Mouse (Mus musculus) myocyte (in vitro differentiated cells): Measurements from ENCODE around the gene Shroom1. TPM values are rescaled to one million over a fixed set of nuclear protein-coding genes. Genes with fewer than 3 reads are reported as not detected.

Experiments
- H3K27me3 ChIP-seq: one replicate; pipeline ENCODE4 v1.6.1; 2011; ENCODE audit not compliant: control insufficient read depth, insufficient read depth, insufficient read length
- H3K36me3 ChIP-seq: one replicate; pipeline ENCODE4 v1.6.1; 2011; ENCODE audit not compliant: control insufficient read depth, insufficient read depth
- H3K4me2 ChIP-seq: one replicate; pipeline ENCODE4 v1.6.1; 2011; ENCODE audit warnings: low read depth, control low read depth
- H3K4me3 ChIP-seq: one replicate; pipeline ENCODE4 v1.5.1; 2011; ENCODE audit warnings: mild to moderate bottlenecking, control low read depth, moderate library complexity
- H3K79me2 ChIP-seq: one replicate; pipeline ENCODE4 v1.6.1; 2011; ENCODE audit not compliant: control insufficient read depth, insufficient read depth
- H3ac ChIP-seq: one replicate; pipeline ENCODE4 v1.6.1; 2011; ENCODE audit not compliant: control insufficient read depth, insufficient read length
- CEBPB ChIP-seq: IDR thresholded peaks from 2 replicates; pipeline ENCODE4 v1.6.1; 2011; ENCODE audit warnings: mild to moderate bottlenecking, moderate library complexity; ENCODE audit not compliant: poor library complexity, insufficient read depth, severe bottlenecking
- E2F4 ChIP-seq: IDR thresholded peaks from one replicate; pipeline ENCODE4 v1.6.1; 2011; ENCODE audit warnings: mild to moderate bottlenecking, control low read depth, moderate library complexity; ENCODE audit not compliant: insufficient read depth
- MAX ChIP-seq: IDR thresholded peaks from one replicate; pipeline ENCODE4 v1.6.1; 2011; ENCODE audit warnings: low read depth, mild to moderate bottlenecking, control low read depth
- MYOD1 ChIP-seq, 3 experiments: IDR thresholded peaks; one replicate each; pipeline ENCODE4 v1.6.1; 2011; ENCODE audit warnings: control low read depth in 2 of 3, low read depth in 2 of 3, mild to moderate bottlenecking in 2 of 3, moderate library complexity in 1 of 3; ENCODE audit not compliant: insufficient read length in 2 of 3, control insufficient read depth in 1 of 3
- MYOG ChIP-seq, 3 experiments: IDR thresholded peaks; one replicate each; pipeline ENCODE4 v1.6.1; 2011; ENCODE audit warnings: control low read depth in 2 of 3, low read depth in 2 of 3, mild to moderate bottlenecking in 2 of 3; ENCODE audit not compliant: insufficient read length in 2 of 3, control insufficient read depth in 1 of 3, insufficient read depth in 1 of 3
- POLR2A ChIP-seq: IDR thresholded peaks from one replicate; pipeline ENCODE4 v1.6.1; 2011; ENCODE audit warnings: low read depth, mild to moderate bottlenecking, control low read depth, moderate library complexity; ENCODE audit not compliant: insufficient read length
- POLR2AphosphoS2 ChIP-seq: IDR thresholded peaks from one replicate; pipeline ENCODE4 v1.6.1; 2011; ENCODE audit warnings: low read depth, control low read depth; ENCODE audit not compliant: insufficient read length
- REST ChIP-seq: IDR thresholded peaks from one replicate; pipeline ENCODE4 v1.6.1; 2011; ENCODE audit warnings: mild to moderate bottlenecking, control low read depth, moderate library complexity; ENCODE audit not compliant: insufficient read depth, insufficient read length
- SRF ChIP-seq: IDR thresholded peaks from one replicate; pipeline ENCODE4 v1.6.1; 2011; ENCODE audit warnings: low read depth; ENCODE audit not compliant: control insufficient read depth, insufficient read length
- TCF12 ChIP-seq: IDR thresholded peaks from one replicate; pipeline ENCODE4 v1.6.1; 2011; ENCODE audit warnings: mild to moderate bottlenecking, control low read depth; ENCODE audit not compliant: poor library complexity, insufficient read depth, severe bottlenecking
- TCF3 ChIP-seq: IDR thresholded peaks from one replicate; pipeline ENCODE4 v1.6.1; 2011; ENCODE audit warnings: low read depth, control low read depth; ENCODE audit not compliant: insufficient read length
- USF1 ChIP-seq: IDR thresholded peaks from one replicate; pipeline ENCODE4 v1.6.1; 2011; ENCODE audit warnings: low read depth, mild to moderate bottlenecking, control low read depth, moderate library complexity
- polyA plus RNA-seq: library from polyadenylated mRNA; unstranded; fragments of >200 nt; fragmentation: generic; extraction: Trizol; gene quantifications from one replicate; pipeline ENCODE4 v1.2.1, GENCODE M21; 2012; ENCODE audit warnings: missing spikeins

The Shroom1 gene
- polyA plus RNA-seq, 1 experiment, result 0.88 TPM

DNA sequence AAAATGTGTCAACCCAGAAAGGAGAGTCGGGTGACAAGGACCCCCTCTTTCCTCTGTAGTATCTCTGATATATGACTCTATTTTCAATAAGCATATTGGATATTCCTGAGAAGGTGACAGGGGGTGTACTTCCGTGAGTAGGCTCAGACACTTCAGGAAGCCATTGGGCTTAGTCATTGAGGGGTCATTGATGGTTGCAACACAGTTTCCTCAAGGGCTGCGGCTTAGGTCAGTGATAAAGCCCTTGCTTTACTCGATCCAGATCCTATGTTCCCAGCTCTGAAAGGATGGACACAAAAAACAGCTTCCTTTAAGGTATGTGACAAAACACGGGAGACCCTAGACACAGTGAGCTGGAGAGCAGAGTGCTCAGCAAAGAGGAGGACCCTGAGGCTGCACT, 46.7 kb downstream of the Shroom1 start:
- Histone ChIP-seq H3ac (no peak overlapping the region), H3K79me2 (no peaks in the 10 kb centered on the region), H3K4me2 (no peak overlapping the region), H3K4me3 (no peak overlapping the region), H3K36me3 (no peaks in the 10 kb centered on the region), H3K27me3 (no peaks in the 10 kb centered on the region)
- no peak for TF ChIP-seq USF1
- no peak for TF ChIP-seq POLR2A
- no peak for TF ChIP-seq SRF
- TF ChIP-seq E2F4, result no peak
- TF ChIP-seq MYOD1 (IDR thresholded peaks at IDR 0.05; ENCODE audit: control insufficient read depth in 1 of 3, insufficient read length in 2 of 3, low read depth in 2 of 3), result no peak
- no peak for TF ChIP-seq CEBPB
- no peak for TF ChIP-seq POLR2AphosphoS2
- TF ChIP-seq MYOG (IDR thresholded peaks at IDR 0.05; ENCODE audit: control insufficient read depth in 1 of 3, insufficient read depth in 1 of 3, insufficient read length in 2 of 3, low read depth in 2 of 3), result no peak
- TF ChIP-seq TCF12, result no peak
- no peak for TF ChIP-seq MAX

DNA sequence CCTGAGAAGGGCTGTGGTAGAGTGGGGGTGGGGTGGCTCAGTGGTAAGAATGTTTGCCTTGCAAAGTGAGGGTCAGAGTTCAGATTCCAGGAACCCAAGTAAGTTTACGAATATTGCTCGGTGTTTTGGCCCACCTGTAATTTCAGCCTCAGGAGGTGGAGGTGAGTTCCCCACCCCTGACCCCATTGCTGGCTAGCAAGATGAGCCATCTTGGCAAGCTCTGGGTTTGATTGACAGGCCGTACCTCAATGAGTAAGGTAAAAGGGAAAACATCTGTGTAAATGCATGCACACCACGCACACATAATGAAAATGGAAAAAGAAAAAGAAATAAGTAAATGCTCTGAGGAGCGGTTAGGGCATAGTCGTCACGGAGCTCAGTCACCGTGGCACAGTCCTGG, 47.4 kb downstream of the Shroom1 start:
- no peaks in the 10 kb centered on the region for H3K79me2 ChIP-seq
- no peak overlapping the region for H3K4me3 ChIP-seq
- no peak overlapping the region for H3K4me2 ChIP-seq
- H3K27me3 ChIP-seq, result no peaks in the 10 kb centered on the region
- TF ChIP-seq SRF (no peak), USF1 (no peak), POLR2A (no peak), TCF12 (no peak), MYOD1 (IDR thresholded peaks at IDR 0.05; ENCODE audit: control insufficient read depth in 1 of 3, insufficient read length in 2 of 3, low read depth in 2 of 3) (no peak), MAX (no peak), MYOG (IDR thresholded peaks at IDR 0.05; ENCODE audit: control insufficient read depth in 1 of 3, insufficient read depth in 1 of 3, insufficient read length in 2 of 3, low read depth in 2 of 3) (no peak)
- no peaks in the 10 kb centered on the region for H3K36me3 ChIP-seq
- no peak overlapping the region for H3ac ChIP-seq

DNA sequence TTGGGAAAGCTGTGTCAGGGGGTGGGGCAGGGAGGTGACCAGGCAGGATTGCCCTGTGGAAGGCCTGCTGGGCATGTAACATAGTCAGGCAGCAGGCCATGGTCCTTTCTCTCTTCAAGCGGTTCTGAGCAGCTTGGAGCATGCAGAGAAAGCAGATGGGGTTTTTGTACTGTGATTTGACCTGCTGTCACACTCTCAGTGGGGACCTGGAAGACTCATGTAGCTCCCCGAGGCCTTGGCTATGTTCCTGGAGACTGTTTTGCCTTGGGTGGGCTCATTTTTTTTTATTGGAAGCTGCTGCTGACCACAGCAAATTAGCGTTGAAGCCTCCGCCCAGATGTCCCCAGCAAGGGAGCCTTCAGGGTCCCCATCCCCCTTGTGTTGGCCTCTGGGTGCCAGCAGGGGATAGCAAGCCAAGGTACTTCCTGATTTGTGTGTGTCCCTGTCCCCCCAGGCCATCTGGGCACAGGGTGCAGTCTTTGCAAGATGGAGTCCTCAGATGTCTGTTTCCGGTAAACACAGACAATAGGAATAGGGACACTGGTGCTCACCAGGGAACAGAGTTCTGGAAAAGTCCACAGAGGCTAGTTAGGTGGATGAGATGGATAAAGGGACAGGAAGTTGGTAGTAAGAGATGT, 48.1 kb downstream of the Shroom1 start:
- Histone ChIP-seq H3K27me3 (no peaks in the 10 kb centered on the region), H3K4me3 (no peak overlapping the region), H3ac (no peak overlapping the region), H3K4me2 (no peak overlapping the region), H3K36me3 (no peaks in the 10 kb centered on the region), H3K79me2 (no peaks in the 10 kb centered on the region)
- TF ChIP-seq CEBPB, result no peak
- TF ChIP-seq REST, result no peak
- TF ChIP-seq TCF12, result no peak
- TF ChIP-seq SRF, result no peak
- no peak for TF ChIP-seq E2F4
- TF ChIP-seq MYOG (IDR thresholded peaks at IDR 0.05; ENCODE audit: control insufficient read depth in 1 of 3, insufficient read depth in 1 of 3, insufficient read length in 2 of 3, low read depth in 2 of 3), result no peak

- TF ChIP-seq E2F4, result no peak
- TF ChIP-seq POLR2A, result no peak
- no peak for TF ChIP-seq POLR2AphosphoS2
- TF ChIP-seq SRF, result no peak
- no peak for TF ChIP-seq REST
- peak in 1 of 3 experiments; percentile 24 for TF ChIP-seq MYOD1 (IDR thresholded peaks at IDR 0.05; ENCODE audit: control insufficient read depth in 1 of 3, insufficient read length in 2 of 3, low read depth in 2 of 3)
- TF ChIP-seq MYOG (IDR thresholded peaks at IDR 0.05; ENCODE audit: control insufficient read depth in 1 of 3, insufficient read depth in 1 of 3, insufficient read length in 2 of 3, low read depth in 2 of 3), result peak in 1 of 3 experiments; percentile 15
- TF ChIP-seq TCF3, result no peak
- TF ChIP-seq MAX, result no peak
- TF ChIP-seq CEBPB, result no peak
- no peak for TF ChIP-seq TCF12
- no peak for TF ChIP-seq USF1
- Histone ChIP-seq H3K4me3 (no peak overlapping the region), H3K36me3 (no peaks in the 10 kb centered on the region), H3K79me2 (no peaks in the 10 kb centered on the region), H3K4me2 (peak overlapping the region; percentile 63), H3K27me3 (no peaks in the 10 kb centered on the region), H3ac (no peak overlapping the region)
These were observed 50.2 kb downstream of the Shroom1 start for GRCm38 (mm10) chr11:53507098-53507805.
